Comparison of ENCODE assay signal across 8 mouse cellular contexts in the genomic region with DNA sequence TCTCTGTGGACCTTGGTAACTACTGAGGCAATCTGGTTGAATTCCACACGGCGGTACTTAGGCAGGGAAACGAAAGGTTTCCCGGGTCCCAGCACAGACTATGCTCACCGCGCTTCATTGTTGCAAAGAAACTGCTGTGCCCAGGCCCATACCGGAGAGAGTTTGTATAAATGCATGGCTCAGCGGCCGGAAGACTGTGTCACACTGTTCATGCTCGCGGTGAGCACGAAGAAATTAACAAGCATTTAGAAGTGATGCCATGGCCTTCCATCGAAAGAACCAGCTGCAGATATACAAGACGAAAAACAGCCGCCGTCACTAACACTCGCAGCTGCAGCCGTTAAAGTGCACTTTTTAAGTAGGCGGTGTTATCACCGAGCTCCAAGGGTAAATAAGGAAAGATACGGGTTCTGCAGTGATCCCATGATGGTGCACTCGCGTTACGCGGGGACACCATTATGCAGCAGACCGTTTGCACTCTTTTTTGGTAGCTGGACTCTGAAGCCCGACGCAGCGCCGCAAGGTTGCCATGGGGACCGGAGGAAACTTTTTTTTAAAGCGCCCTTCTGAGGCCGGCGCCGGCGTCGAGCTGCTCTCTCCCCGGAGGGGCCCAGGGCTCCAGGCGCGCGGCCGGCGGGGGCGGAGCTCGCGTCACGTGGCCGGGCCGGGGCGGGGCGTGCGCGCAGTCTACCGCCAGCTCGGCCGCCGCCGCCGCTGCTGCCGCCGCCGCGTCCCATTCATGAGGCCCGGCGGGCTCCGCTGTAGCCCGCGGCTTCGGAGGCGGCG. TPM values are rescaled to one million over a fixed set of nuclear protein-coding genes. Genes with fewer than 3 reads are reported as not detected.
DNase-seq lines count a peak whose midpoint lies in the region; ATAC-seq lines count a peak whose summit lies in the region.

No protein-coding gene starts in this region.

- H3K4me2 ChIP-seq in hindbrain, embryonic 12.5 days (replicated peaks) = peak overlapping the region; percentile 75

- peak overlapping the region; percentile 92 for H3K27ac ChIP-seq in hindbrain, embryonic 12.5 days

- under 1% methylated on average over 64 of the region's 71 CpGs for whole genome bisulfite sequencing in hindbrain, embryonic 12.5 days

- H3K9ac ChIP-seq in hindbrain, embryonic 12.5 days = peak overlapping the region; percentile 93

- H3K4me1 ChIP-seq in hindbrain, embryonic 12.5 days = peaks cover 23% of the 10 kb centered on the region

- 0 out of 2 replicates have a peak, but pooled peaks cover 3% of the 10 kb centered on the region for H3K27me3 ChIP-seq in hindbrain, embryonic 12.5 days

- ATAC-seq in hindbrain, embryonic 12.5 days (ENCODE audit: low FRiP score) = peak; percentile 95

- H3K9me3 ChIP-seq in hindbrain, embryonic 12.5 days (replicated peaks) = no peaks in the 10 kb centered on the region

- H3K4me3 ChIP-seq in hindbrain, embryonic 12.5 days = peak overlapping the region; percentile 93

- H3K36me3 ChIP-seq in hindbrain, embryonic 12.5 days = no peaks in the 10 kb centered on the region

- peak; percentile 96 for DNase-seq in NIH3T3 (ENCODE audit: low read depth)
- peak; percentile 86 for DNase-seq in cerebellum, adult 9-11 months
- peak; percentile 88 to 89 for DNase-seq in frontal cortex, postnatal 10 days (ENCODE audit: low spot score in 2 of 2)
- peak; percentile 89 to 91 for DNase-seq in layer of hippocampus, postnatal 14 days (ENCODE audit: low spot score in 2 of 2)
- peak; percentile 94 for DNase-seq in lung, postnatal 10 days
- peak; percentile 88 for DNase-seq in ovary, postnatal 14 days (ENCODE audit: low spot score)
- DNase-seq in thymus, postnatal 10 days (ENCODE audit: low spot score in 2 of 2) = peak; percentile 85 to 92

RNA-seq across cellular contexts. Expression of a gene that starts 0.7 kb away (rescaled TPM):
- polyA plus RNA-seq in hindbrain, embryonic 12.5 days (2016; fragmentation: Nextera tagmentation; extraction: Ambion mirVana) = 42.8 and 43.1 TPM in 2 replicates
- total RNA-seq in layer of hippocampus, postnatal 14 days (2021) = 10 to 100 TPM; 76.4 to 83.8 TPM

Comparison
In these comparisons a context has a peak if more than half of its experiments do, and no peak if none do; other contexts are left out.
1. Peak in every context shown above with its lines: DNase-seq, ATAC-seq, H3K4me3 ChIP-seq and H3K27ac ChIP-seq.